Mouse (Mus musculus): ENCODE measurements at regions not wholly inside any gene's neighbourhood (a gene's known extent, or its start where the extent isn't known, plus 50 kb on each side); places are given as distances from the start of the nearest gene placed in this dataset.

GRCm38 (mm10) chr9:51661911-51662310, 103.2 kb upstream of the Arhgap20 start:
- TF ChIP-seq CTCF (IDR thresholded peaks at IDR 0.05; ENCODE audit: extremely low read depth, insufficient read depth, insufficient read length, insufficient replicate concordance) (no peak), POLR2A (IDR thresholded peaks at IDR 0.05; ENCODE audit: low read depth, low read length) (no peak)

Data from spleen, adult 2 months (tissue).